Mouse (Mus musculus): Measurements from ENCODE around the gene Pde4a. TPM values are rescaled to one million over a fixed set of nuclear protein-coding genes. Genes with fewer than 3 reads are reported as not detected.
"Not testable (repeated sequence)": the region's sequence is repeated elsewhere in the genome, so short reads cannot be mapped to it uniquely, and the experiment has no call there.

Gene Pde4a
- total and polyA plus RNA-seq, 3 experiments, result 57.2 to 60.0 (median 58.9) TPM

GRCm38 (mm10) chr9:21220490-21221382 is 55.2 kb downstream of the Pde4a start:
- Histone ChIP-seq H3K27me3 (ENCODE audit: control insufficient read depth, insufficient read depth, low read length) (no peaks in the 10 kb centered on the region), H3K9ac (ENCODE audit: low read depth, low read length) (peak overlapping the region; percentile 49), H3K4me1 (ENCODE audit: control insufficient read depth, insufficient read depth, low read length) (peaks cover 4% of the 10 kb centered on the region; the same call in 1 of the 2 replicates), H3K79me2 (replicated peaks; ENCODE audit: control insufficient read depth, insufficient read depth, low read length) (no peaks in the 10 kb centered on the region), H3K36me3 (ENCODE audit: control insufficient read depth, insufficient read depth, low read length) (no peaks in the 10 kb centered on the region), H3K4me3 (peak overlapping the region; percentile 43), H3K27ac (peak overlapping the region; percentile 75)
- WGBS, result 3% methylated on average over 21 of the region's 21 CpGs
- TF ChIP-seq CTCF (IDR thresholded peaks at IDR 0.05) (peak; percentile 99; the same call in 1 of the 2 replicates), EP300 (IDR thresholded peaks at IDR 0.05; ENCODE audit: insufficient read depth, low read depth, low read length) (0 out of 2 replicates have a peak, but pooled peaks have one; percentile 45), POLR2A (IDR thresholded peaks at IDR 0.05; ENCODE audit: insufficient read depth, low read depth, low read length) (peak; percentile 62)
- peak; percentile 90 to 91 for DNase-seq
- intact Hi-C loops (cut with DNase I), result loop anchor here (2.0 to 5.0 kb wide), 4 partner anchors 68 to 136 kb away; partner anchors contain the start of genes Ap1m2 and Cdkn2d

DNA sequence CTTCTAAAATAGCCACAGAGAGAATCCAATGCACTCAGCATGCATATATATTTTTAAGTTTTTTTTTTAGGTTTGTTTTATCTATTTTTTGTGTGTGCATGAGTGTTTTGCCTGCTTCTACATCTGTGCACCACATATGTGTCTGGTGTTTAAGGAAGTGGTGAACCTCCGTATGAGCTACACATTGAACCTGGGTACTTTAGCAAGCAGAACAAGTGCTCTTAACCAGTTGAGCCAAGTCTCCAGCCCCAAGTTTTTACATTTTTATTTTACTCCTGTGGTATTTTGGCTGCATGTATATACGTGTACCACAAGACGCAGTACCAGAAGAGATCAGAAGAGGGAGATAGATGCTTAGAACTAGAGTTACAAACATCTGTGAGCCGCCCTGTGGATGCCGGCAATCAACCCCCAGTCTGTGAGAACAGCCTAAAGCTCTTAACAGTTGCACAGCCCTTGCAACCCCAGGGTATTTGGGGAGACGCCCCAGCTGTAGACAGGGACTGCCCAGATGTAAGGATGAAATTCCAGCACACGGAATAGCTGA is 55.9 kb downstream of the Pde4a start:
- TF ChIP-seq CTCF (IDR thresholded peaks at IDR 0.05) (peak; percentile 75), POLR2A (IDR thresholded peaks at IDR 0.05; ENCODE audit: insufficient read depth, low read depth, low read length) (no peak), EP300 (IDR thresholded peaks at IDR 0.05; ENCODE audit: insufficient read depth, low read depth, low read length) (no peak)
- Histone ChIP-seq H3K27me3 (ENCODE audit: control insufficient read depth, insufficient read depth, low read length) (no peaks in the 10 kb centered on the region), H3K9ac (ENCODE audit: low read depth, low read length) (no peak overlapping the region), H3K27ac (peak overlapping the region; percentile 75), H3K4me1 (ENCODE audit: control insufficient read depth, insufficient read depth, low read length) (peaks cover 4% of the 10 kb centered on the region; the same call in 1 of the 2 replicates), H3K4me3 (no peak overlapping the region), H3K36me3 (ENCODE audit: control insufficient read depth, insufficient read depth, low read length) (no peaks in the 10 kb centered on the region), H3K79me2 (replicated peaks; ENCODE audit: control insufficient read depth, insufficient read depth, low read length) (no peaks in the 10 kb centered on the region)
- no peak for DNase-seq
- intact Hi-C loops (cut with DNase I), result loop anchor here (2.0 to 5.0 kb wide), 4 partner anchors 69 to 135 kb away; partner anchors contain the start of genes Ap1m2 and Cdkn2d
- 18% methylated on average over 7 of the region's 7 CpGs for WGBS

DNA sequence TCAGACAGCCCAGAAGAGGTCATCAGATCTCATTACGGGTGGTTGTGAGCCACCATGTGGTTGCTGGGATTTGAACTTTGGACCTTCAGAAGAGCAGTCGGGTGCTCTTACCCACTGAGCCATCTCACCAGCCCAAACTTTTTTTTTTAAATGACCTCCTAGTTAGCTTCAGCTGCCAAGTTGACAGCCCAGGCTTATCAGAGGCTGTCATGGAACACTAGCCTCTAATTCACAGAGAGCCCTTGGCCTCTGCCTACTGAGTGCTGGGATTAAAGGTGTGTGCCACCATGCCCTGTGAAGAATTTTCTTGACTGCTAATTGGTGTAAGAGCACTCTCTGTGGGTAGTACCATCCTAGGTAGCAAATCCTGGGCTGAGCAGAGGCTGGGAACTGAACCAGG is 58.0 kb downstream of the Pde4a start:
- intact Hi-C loops (cut with DNase I), result loop anchor here (2.0 to 5.0 kb wide), 4 partner anchors 13 to 89 kb away; partner anchors contain the start of genes Ap1m2 and Cdkn2d
- DNase-seq; H3K9ac ChIP-seq (ENCODE audit: low read depth, low read length); H3K36me3 ChIP-seq (ENCODE audit: control insufficient read depth, insufficient read depth, low read length); H3K27ac ChIP-seq; H3K27me3 ChIP-seq (ENCODE audit: control insufficient read depth, insufficient read depth, low read length); H3K4me1 ChIP-seq (ENCODE audit: control insufficient read depth, insufficient read depth, low read length); H3K79me2 ChIP-seq (replicated peaks; ENCODE audit: control insufficient read depth, insufficient read depth, low read length); H3K4me3 ChIP-seq: not testable (repeated sequence)
- 100% methylated on average over 2 of the region's 2 CpGs for WGBS

GRCm38 (mm10) chr9:21223906-21224305 is 58.4 kb downstream of the Pde4a start:
- no peaks in the 10 kb centered on the region for H3K36me3 ChIP-seq (ENCODE audit: control insufficient read depth, insufficient read depth, low read length)
- TF ChIP-seq POLR2A (IDR thresholded peaks at IDR 0.05; ENCODE audit: insufficient read depth, low read depth, low read length) (no peak), CTCF (IDR thresholded peaks at IDR 0.05) (no peak)
- H3K27me3 ChIP-seq (ENCODE audit: control insufficient read depth, insufficient read depth, low read length), result no peaks in the 10 kb centered on the region
- H3K79me2 ChIP-seq (replicated peaks; ENCODE audit: control insufficient read depth, insufficient read depth, low read length), result no peaks in the 10 kb centered on the region
- no peak for DNase-seq
- no peak overlapping the region for H3K9ac ChIP-seq (ENCODE audit: low read depth, low read length)
- H3K27ac ChIP-seq, result no peak overlapping the region
- WGBS, result 92% methylated on average over 6 of the region's 6 CpGs
- H3K4me1 ChIP-seq (ENCODE audit: control insufficient read depth, insufficient read depth, low read length), result peaks cover 4% of the 10 kb centered on the region; the same call in 1 of the 2 replicates
- no peak overlapping the region for H3K4me3 ChIP-seq
- intact Hi-C loops (cut with DNase I), result loop anchor here (2.0 to 5.0 kb wide), 4 partner anchors 13 to 88 kb away; partner anchors contain the start of genes Ap1m2 and Cdkn2d

DNA sequence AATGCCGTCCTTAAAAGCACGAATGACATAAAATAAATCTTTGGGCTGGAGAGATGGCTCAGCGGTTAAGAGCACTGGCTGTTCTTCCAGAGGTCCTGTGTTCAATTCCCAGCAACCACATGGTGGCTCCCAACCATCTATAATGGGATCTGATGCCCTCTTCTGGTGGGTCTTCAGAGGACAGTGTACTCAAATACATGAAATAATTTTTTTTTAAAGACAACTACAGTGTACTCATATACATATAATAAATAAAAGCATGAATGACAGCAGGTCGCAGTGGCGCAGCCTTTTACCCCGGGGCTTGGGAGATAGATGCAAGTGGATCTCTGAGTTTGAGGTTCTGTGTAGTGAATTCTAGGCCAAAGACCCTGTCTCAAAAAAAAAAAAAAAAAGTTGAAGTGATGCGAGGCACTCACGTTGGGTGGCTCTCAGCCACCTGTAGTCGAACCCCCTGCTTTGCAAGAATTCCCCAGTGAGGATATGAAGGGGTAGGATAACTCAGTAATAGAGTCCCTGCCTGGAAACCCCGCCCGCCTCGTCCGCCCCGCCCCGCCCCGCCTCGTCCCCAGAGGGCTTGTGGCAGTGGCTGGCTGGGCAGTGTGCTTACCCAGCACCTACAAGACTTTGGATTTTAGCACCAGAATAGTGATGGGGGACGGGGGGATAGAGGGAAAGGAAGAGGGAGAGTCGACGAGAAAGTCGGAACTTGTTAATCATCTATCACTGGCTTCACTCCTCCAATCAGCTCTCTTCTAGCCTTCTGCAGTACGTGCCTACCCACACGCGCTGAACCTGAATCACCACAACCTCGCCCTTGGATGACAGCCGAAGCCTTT is 59.3 kb downstream of the Pde4a start:
- 21% methylated on average over 26 of the region's 26 CpGs for WGBS
- TF ChIP-seq CTCF (IDR thresholded peaks at IDR 0.05) (peak; percentile 32; the same call in 1 of the 2 replicates), EP300 (IDR thresholded peaks at IDR 0.05; ENCODE audit: insufficient read depth, low read depth, low read length) (no peak)
- Histone ChIP-seq H3K9ac (ENCODE audit: low read depth, low read length) (no peak overlapping the region), H3K4me3 (peak overlapping the region; percentile 27; the same call in 1 of the 2 replicates), H3K27ac (no peak overlapping the region), H3K4me1 (ENCODE audit: control insufficient read depth, insufficient read depth, low read length) (peaks cover 4% of the 10 kb centered on the region; the same call in 1 of the 2 replicates), H3K36me3 (ENCODE audit: control insufficient read depth, insufficient read depth, low read length) (no peaks in the 10 kb centered on the region), H3K27me3 (ENCODE audit: control insufficient read depth, insufficient read depth, low read length) (no peaks in the 10 kb centered on the region), H3K79me2 (replicated peaks; ENCODE audit: control insufficient read depth, insufficient read depth, low read length) (no peaks in the 10 kb centered on the region)
- peak; percentile 40 to 48 for DNase-seq
- intact Hi-C loops (cut with DNase I), result loop anchor here (5.0 kb wide), 3 partner anchors 68 to 88 kb away; partner anchors contain the start of genes Ap1m2 and Cdkn2d
